Mouse (Mus musculus): ENCODE measurements at regions not wholly inside any gene's neighbourhood (a gene's known extent, or its start where the extent isn't known, plus 50 kb on each side); places are given as distances from the start of the nearest gene placed in this dataset.
"Not testable (repeated sequence)": the region's sequence is repeated elsewhere in the genome, so short reads cannot be mapped to it uniquely, and the experiment has no call there.

DNA sequence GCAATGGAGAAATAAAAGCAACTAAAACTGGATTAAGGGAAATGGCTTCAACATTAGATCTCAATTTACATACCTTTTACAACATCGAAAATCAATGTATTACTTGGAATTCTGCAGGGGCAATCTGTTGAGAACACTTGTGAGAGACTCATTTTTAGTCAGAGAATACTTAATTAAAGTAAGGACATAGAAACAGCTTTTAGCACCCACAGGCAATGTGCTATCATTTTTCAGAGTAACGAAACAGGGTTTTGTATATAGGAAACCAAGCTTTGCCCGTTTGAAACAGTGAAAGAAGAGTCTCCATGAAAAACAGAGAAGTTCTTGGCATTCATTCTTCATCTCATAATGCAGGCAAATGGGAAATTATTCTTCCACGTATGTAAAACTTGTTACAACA lies 196.4 kb downstream of the Tdrd3 start:
- H3K9me3 ChIP-seq (ENCODE audit: control insufficient read depth, low read length), result no peaks in the 10 kb centered on the region
- 85% methylated on average over 4 of the region's 4 CpGs for WGBS
- H3K4me3 ChIP-seq (ENCODE audit: low read length), result no peak overlapping the region
- no peaks in the 10 kb centered on the region for H3K36me3 ChIP-seq (ENCODE audit: control insufficient read depth, insufficient read depth, low read length)
- no peak overlapping the region for H3K27ac ChIP-seq (ENCODE audit: low read length)
- H3K4me1 ChIP-seq (replicated peaks; ENCODE audit: control insufficient read depth, insufficient read depth, low read length), result no peaks in the 10 kb centered on the region
- H3K9ac ChIP-seq (ENCODE audit: low read length), result no peak overlapping the region
- no peak for ATAC-seq (ENCODE audit: low read depth)
- H3K4me2 ChIP-seq (ENCODE audit: low read depth, low read length), result no peak overlapping the region
- H3K27me3 ChIP-seq (ENCODE audit: control insufficient read depth, insufficient read depth, low read depth, low read length), result no peaks in the 10 kb centered on the region

DNA sequence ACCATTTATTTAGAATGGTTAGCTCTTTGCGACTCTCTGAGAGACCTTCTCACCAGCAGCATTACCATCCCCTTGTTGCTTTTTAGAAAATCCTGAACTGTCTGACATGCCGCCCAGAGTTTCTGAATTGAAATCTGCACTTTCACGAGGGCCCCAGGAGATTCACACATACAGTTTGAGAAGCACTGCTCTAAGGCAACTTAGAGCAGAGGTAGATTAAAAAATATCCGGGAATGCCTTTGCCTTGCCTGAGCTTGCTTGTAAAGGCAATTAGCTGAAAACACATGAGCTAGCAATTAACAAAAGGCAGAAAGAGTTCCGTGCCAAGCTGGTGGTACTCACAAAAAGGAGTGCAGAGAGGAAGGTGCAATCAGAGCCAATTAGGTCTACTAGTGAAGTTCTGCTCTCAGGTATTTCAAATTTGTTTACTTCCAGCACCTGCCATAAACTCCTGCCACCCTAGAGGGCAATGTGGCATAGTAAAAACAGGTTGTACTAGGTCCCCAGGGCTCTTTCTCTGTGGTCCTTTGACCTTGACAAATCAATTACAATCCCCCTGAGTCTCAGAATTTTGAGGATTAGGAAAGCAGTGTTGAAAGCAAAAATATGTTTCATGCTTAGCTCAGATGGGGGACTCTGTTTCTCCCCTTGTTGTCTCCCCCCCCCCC lies 203.1 kb downstream of the Tdrd3 start:
- 66% methylated on average over 5 of the region's 5 CpGs for WGBS
- Histone ChIP-seq H3K9me3 (ENCODE audit: control insufficient read depth, low read length) (no peaks in the 10 kb centered on the region), H3K36me3 (ENCODE audit: control insufficient read depth, insufficient read depth, low read length) (no peaks in the 10 kb centered on the region), H3K4me1 (replicated peaks; ENCODE audit: control insufficient read depth, insufficient read depth, low read length) (no peaks in the 10 kb centered on the region), H3K4me2 (ENCODE audit: low read depth, low read length) (no peak overlapping the region), H3K9ac (ENCODE audit: low read length) (no peak overlapping the region), H3K27ac (ENCODE audit: low read length) (no peak overlapping the region), H3K4me3 (ENCODE audit: low read length) (no peak overlapping the region), H3K27me3 (ENCODE audit: control insufficient read depth, insufficient read depth, low read depth, low read length) (no peaks in the 10 kb centered on the region)
- ATAC-seq (ENCODE audit: low read depth), result no peak

DNA sequence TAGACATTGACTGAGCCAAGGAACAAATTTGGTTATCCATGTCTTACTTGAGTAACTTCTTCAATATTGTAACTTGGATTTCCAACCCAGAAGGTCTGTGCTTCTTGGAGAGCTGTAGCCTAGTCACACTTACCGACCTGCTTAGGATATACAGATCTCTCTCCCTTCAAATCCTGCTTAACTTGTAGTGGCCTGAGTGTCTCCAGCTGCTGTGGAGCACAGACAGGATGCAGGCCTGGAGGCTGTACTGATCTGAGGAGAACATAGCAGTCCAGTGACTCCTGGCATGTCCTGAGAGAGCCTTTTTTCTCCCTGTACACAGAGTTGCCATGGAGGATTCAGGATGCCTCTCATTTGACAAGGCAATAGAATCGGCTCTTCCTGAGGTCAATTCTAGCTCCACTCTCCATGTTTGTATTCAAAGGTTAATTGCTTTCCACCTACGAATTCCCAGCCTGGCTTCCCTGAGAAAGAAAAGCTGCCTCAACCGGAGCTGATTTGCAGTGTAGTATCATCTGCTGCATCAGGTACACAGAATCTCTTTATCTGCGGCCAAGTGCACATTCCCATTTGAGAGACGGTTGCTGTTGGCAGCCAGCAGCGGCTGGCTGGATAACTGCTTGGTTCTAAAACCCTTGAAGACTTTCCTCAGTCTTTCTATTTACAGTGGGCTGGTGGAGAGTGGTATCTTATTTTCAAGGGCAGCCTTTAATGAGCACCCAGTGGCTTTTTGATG lies 214.8 kb downstream of the Tdrd3 start:
- 62% methylated on average over 7 of the region's 7 CpGs for WGBS
- Histone ChIP-seq H3K27me3 (ENCODE audit: control insufficient read depth, insufficient read depth, low read depth, low read length) (no peaks in the 10 kb centered on the region), H3K4me2 (ENCODE audit: low read depth, low read length) (no peak overlapping the region), H3K36me3 (ENCODE audit: control insufficient read depth, insufficient read depth, low read length) (no peaks in the 10 kb centered on the region), H3K4me3 (ENCODE audit: low read length) (no peak overlapping the region), H3K9me3 (ENCODE audit: control insufficient read depth, low read length) (no peaks in the 10 kb centered on the region), H3K27ac (ENCODE audit: low read length) (no peak overlapping the region), H3K4me1 (replicated peaks; ENCODE audit: control insufficient read depth, insufficient read depth, low read length) (no peaks in the 10 kb centered on the region), H3K9ac (ENCODE audit: low read length) (no peak overlapping the region)
- ATAC-seq (ENCODE audit: low read depth), result no peak

DNA sequence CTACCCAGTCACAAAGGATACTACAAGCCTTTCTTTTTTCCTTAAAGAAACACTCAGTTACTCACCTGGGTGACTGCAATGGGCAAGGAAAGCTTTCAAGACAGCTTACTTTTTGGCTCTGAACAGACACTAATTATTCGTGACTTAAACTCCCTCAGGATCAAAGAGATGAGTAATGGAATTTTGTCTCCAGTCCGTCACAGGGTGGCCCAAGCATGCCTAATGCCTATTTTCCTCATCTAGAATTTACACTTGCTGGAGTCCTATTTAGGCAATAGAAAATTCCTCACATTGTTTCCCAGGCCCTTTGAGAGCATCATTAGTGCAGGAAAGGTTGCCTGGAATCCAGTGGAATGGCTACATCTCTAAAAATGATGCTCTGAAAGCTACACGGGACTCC lies 218.2 kb downstream of the Tdrd3 start:
- Histone ChIP-seq H3K4me3 (ENCODE audit: low read length) (no peak overlapping the region), H3K4me2 (ENCODE audit: low read depth, low read length) (no peak overlapping the region), H3K9me3 (ENCODE audit: control insufficient read depth, low read length) (no peaks in the 10 kb centered on the region), H3K36me3 (ENCODE audit: control insufficient read depth, insufficient read depth, low read length) (no peaks in the 10 kb centered on the region), H3K9ac (ENCODE audit: low read length) (no peak overlapping the region), H3K27me3 (ENCODE audit: control insufficient read depth, insufficient read depth, low read depth, low read length) (no peaks in the 10 kb centered on the region), H3K27ac (ENCODE audit: low read length) (no peak overlapping the region), H3K4me1 (replicated peaks; ENCODE audit: control insufficient read depth, insufficient read depth, low read length) (no peaks in the 10 kb centered on the region)
- ATAC-seq (ENCODE audit: low read depth), result no peak
- WGBS, result 50% methylated on average over 3 of the region's 3 CpGs

DNA sequence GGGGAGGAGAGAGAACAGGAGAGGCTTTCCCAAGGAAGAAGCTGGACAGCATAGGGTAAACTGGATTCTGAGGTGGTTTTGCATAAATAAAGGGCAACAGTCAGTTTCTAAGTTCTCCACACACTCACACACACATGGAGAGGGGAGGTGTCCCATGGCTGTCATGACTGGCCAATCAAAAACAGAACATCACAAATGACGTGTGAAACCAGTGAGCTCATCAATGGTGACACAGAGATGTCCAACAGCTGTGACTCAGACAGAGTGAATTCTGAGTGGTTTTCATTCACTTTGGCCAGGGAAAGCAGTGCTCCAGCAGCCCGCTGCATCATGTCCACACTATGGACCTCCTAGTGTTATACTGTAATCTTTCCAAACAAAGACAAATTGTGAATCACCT lies 220.7 kb downstream of the Tdrd3 start:
- no peaks in the 10 kb centered on the region for H3K27me3 ChIP-seq (ENCODE audit: control insufficient read depth, insufficient read depth, low read depth, low read length)
- H3K27ac ChIP-seq (ENCODE audit: low read length), result no peak overlapping the region
- 61% methylated on average over 2 of the region's 2 CpGs for WGBS
- H3K36me3 ChIP-seq (ENCODE audit: control insufficient read depth, insufficient read depth, low read length), result no peaks in the 10 kb centered on the region
- H3K9me3 ChIP-seq (ENCODE audit: control insufficient read depth, low read length), result no peaks in the 10 kb centered on the region
- no peaks in the 10 kb centered on the region for H3K4me1 ChIP-seq (replicated peaks; ENCODE audit: control insufficient read depth, insufficient read depth, low read length)
- H3K9ac ChIP-seq (ENCODE audit: low read length), result no peak overlapping the region
- ATAC-seq (ENCODE audit: low read depth), result peak; percentile 47; the same call in 1 of the 2 replicates
- no peak overlapping the region for H3K4me2 ChIP-seq (ENCODE audit: low read depth, low read length)
- no peak overlapping the region for H3K4me3 ChIP-seq (ENCODE audit: low read length)

DNA sequence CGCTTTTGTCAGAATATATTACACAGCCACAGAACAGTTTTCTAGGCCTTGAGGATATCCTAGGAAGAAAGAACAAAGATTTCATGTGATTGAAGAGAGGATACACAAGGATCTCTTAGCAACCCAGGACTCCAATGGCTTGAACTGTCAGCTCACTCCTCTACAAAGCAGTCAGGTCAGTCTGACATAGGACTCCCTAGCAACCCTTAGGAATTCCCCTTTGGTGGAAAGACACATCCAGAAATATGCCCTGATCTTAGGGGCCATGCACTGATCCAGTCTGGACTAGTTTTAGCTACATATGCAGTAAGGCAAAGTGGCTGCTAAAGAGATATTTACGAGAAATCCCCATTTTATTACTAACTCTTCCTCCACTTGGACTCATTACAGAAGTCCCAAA lies 251.5 kb downstream of the Tdrd3 start:
- H3K4me2 ChIP-seq (ENCODE audit: low read depth, low read length), result no peak overlapping the region
- WGBS, result 85% methylated on average over 2 of the region's 2 CpGs
- H3K4me1 ChIP-seq (replicated peaks; ENCODE audit: control insufficient read depth, insufficient read depth, low read length), result no peaks in the 10 kb centered on the region
- H3K9ac ChIP-seq (ENCODE audit: low read length), result no peak overlapping the region
- no peaks in the 10 kb centered on the region for H3K9me3 ChIP-seq (ENCODE audit: control insufficient read depth, low read length)
- no peak for ATAC-seq (ENCODE audit: low read depth)
- H3K27ac ChIP-seq (ENCODE audit: low read length), result no peak overlapping the region
- H3K36me3 ChIP-seq (ENCODE audit: control insufficient read depth, insufficient read depth, low read length), result no peaks in the 10 kb centered on the region
- no peaks in the 10 kb centered on the region for H3K27me3 ChIP-seq (ENCODE audit: control insufficient read depth, insufficient read depth, low read depth, low read length)
- H3K4me3 ChIP-seq (ENCODE audit: low read length), result no peak overlapping the region

DNA sequence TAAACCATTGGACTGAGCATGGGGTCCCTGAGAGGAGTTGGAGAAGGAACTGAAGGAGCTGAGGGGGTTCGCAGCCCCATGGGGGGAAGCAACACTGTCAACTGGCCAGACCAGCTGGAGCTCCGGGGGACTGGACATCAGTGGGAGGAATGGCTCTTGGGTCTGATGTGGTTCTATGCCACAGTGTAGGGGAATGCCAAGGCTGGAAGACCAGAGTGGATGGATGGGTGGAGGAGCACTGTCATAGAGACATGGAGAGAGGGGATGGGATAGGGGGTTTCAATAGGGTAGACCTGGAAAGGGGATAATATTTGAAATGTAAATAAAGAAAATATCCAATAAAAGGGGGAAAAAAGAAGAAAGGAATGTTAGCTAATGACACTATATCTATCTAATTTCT lies 253.1 kb downstream of the Tdrd3 start:
- ATAC-seq (ENCODE audit: low read depth), result no peak
- no peak overlapping the region for H3K9ac ChIP-seq (ENCODE audit: low read length)

DNA sequence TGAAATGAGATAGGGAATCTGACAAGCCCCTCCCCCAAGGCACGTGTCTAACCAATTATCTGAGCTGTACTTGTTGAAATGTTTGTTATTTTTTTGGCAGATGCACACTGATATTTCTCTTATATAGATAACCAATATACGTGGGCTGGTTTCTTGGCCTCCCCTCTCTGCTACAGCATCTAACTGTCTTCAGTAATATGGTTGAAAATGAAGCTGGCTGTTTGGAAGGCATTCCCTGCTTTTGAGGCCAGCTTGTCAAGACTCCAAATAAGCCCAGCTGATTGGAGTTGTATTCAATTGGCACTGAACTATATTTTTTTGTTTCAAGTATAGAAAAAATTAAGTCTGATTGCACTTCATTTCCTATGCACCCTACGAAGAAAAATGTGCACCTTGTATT lies 264.3 kb downstream of the Tdrd3 start:
- WGBS, result 57% methylated on average over 3 of the region's 3 CpGs

More for the DNA sequence above, 253.1 kb downstream of the Tdrd3 start:
- Histone ChIP-seq H3K4me2 (ENCODE audit: low read depth, low read length) (no peak overlapping the region), H3K36me3 (ENCODE audit: control insufficient read depth, insufficient read depth, low read length) (no peaks in the 10 kb centered on the region), H3K4me1 (replicated peaks; ENCODE audit: control insufficient read depth, insufficient read depth, low read length) (no peaks in the 10 kb centered on the region), H3K4me3 (ENCODE audit: low read length) (no peak overlapping the region), H3K27me3 (ENCODE audit: control insufficient read depth, insufficient read depth, low read depth, low read length) (no peaks in the 10 kb centered on the region), H3K9me3 (ENCODE audit: control insufficient read depth, low read length) (no peaks in the 10 kb centered on the region), H3K27ac (ENCODE audit: low read length) (no peak overlapping the region)
- 83% methylated on average over 2 of the region's 2 CpGs for WGBS

DNA sequence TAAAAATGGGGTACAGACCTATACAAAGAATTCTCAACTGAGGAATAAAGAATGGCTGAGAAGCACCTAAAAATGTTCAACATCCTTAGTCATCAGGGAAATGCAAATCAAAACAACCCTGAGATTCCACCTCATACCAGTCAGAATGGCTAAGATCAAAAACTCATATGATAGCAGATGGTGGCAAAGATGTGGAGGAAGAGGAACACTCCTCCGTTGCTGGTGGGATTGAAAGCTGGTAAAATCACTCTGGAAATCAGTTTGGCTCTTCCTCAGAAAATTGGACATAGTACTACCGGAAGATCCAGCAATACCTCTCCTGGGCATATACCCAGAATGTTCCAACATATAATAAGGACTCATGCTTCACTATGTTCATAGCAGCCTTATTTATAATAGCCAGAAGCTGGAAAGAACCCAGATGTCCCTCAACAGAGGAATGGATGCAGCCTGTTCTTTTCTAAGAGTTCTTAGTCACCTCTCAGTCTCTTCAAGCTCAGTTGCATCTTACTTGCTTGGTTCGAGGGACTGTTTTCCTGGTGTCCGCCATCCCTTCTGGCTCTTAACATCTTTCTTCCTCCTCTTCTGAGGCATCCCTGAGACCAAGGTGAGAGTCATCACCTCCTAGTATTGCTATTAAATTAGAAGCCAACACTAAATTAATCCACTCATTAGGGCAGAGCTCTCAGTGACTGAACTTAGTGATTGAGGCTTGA lies 266.8 kb downstream of the Tdrd3 start:
- not testable (repeated sequence) for ATAC-seq (ENCODE audit: low read depth)
- 86% methylated on average over 4 of the region's 4 CpGs for WGBS

More for the DNA sequence above, 264.3 kb downstream of the Tdrd3 start:
- H3K4me3 ChIP-seq (ENCODE audit: low read length), result no peak overlapping the region
- H3K4me1 ChIP-seq (replicated peaks; ENCODE audit: control insufficient read depth, insufficient read depth, low read length), result no peaks in the 10 kb centered on the region
- H3K9ac ChIP-seq (ENCODE audit: low read length), result no peak overlapping the region
- H3K36me3 ChIP-seq (ENCODE audit: control insufficient read depth, insufficient read depth, low read length), result no peaks in the 10 kb centered on the region
- no peak overlapping the region for H3K27ac ChIP-seq (ENCODE audit: low read length)
- H3K4me2 ChIP-seq (ENCODE audit: low read depth, low read length), result no peak overlapping the region
- no peak for ATAC-seq (ENCODE audit: low read depth)
- H3K27me3 ChIP-seq (ENCODE audit: control insufficient read depth, insufficient read depth, low read depth, low read length), result no peaks in the 10 kb centered on the region
- no peaks in the 10 kb centered on the region for H3K9me3 ChIP-seq (ENCODE audit: control insufficient read depth, low read length)

More for the DNA sequence above, 266.8 kb downstream of the Tdrd3 start:
- not testable (repeated sequence) for H3K9me3 ChIP-seq (ENCODE audit: control insufficient read depth, low read length); H3K4me1 ChIP-seq (replicated peaks; ENCODE audit: control insufficient read depth, insufficient read depth, low read length); H3K27ac ChIP-seq (ENCODE audit: low read length); H3K27me3 ChIP-seq (ENCODE audit: control insufficient read depth, insufficient read depth, low read depth, low read length); H3K4me3 ChIP-seq (ENCODE audit: low read length); H3K9ac ChIP-seq (ENCODE audit: low read length); H3K36me3 ChIP-seq (ENCODE audit: control insufficient read depth, insufficient read depth, low read length); H3K4me2 ChIP-seq (ENCODE audit: low read depth, low read length)

Measured in lung, embryonic 16.5 days (tissue).